Comparison of ENCODE assay signal across 20 mouse cellular contexts in genomic region chr2:156455508-156456108, GRCm38 (mm10). TPM values are rescaled to one million over a fixed set of nuclear protein-coding genes. Genes with fewer than 3 reads are reported as not detected.
DNase-seq lines count a peak whose midpoint lies in the region; ATAC-seq and TF ChIP-seq lines count a peak whose summit lies in the region.
"Had no signal": no experiment of that assay in that cellular context is flagged by ENCODE, and none has a peak within 500 bp of the region (broad histone marks: within the 10 kb centered on the region; RNA-seq: fewer than 3 reads in every experiment).

No protein-coding gene starts in this region.

- no peak overlapping the region for H3K4me2 ChIP-seq in intestine, embryonic 16.5 days (ENCODE audit: low read depth, low read length)
- H3K4me2 ChIP-seq in intestine, embryonic 15.5 days (replicated peaks): no peak overlapping the region
- H3K4me2 ChIP-seq: embryonic facial prominence, embryonic 12.5 days; forebrain, embryonic 15.5 days; hindbrain, embryonic 13.5 days had no signal

- peaks cover 15% of the 10 kb centered on the region for H3K4me1 ChIP-seq in intestine, embryonic 16.5 days (ENCODE audit: control insufficient read depth, insufficient read depth, low read length)
- peaks cover 11% of the 10 kb centered on the region; the same call in 1 of the 2 replicates for H3K4me1 ChIP-seq in intestine, embryonic 15.5 days (replicated peaks)
- peaks cover 57% of the 10 kb centered on the region for H3K4me1 ChIP-seq in small intestine, adult 2 months (ENCODE audit: control insufficient read depth, insufficient read depth, insufficient read length, low read length)

- no peaks in the 10 kb centered on the region for H3K36me3 ChIP-seq in intestine, embryonic 16.5 days (ENCODE audit: control insufficient read depth, insufficient read depth, low read length)
- no peaks in the 10 kb centered on the region for H3K36me3 ChIP-seq in intestine, embryonic 15.5 days
- no peaks in the 10 kb centered on the region for H3K36me3 ChIP-seq in small intestine, adult 2 months (ENCODE audit: control insufficient read depth, insufficient read depth, low read length)
- H3K36me3 ChIP-seq: embryonic facial prominence, embryonic 12.5 days; forebrain, embryonic 15.5 days; heart, embryonic 10.5 days had no signal

- 75% methylated on average over 9 of the region's 9 CpGs for WGBS in intestine, embryonic 16.5 days
- WGBS in intestine, embryonic 15.5 days: 72% methylated on average over 9 of the region's 9 CpGs
- WGBS in small intestine, adult 2 months: 79% methylated on average over 9 of the region's 9 CpGs

- H3K9me3 ChIP-seq in intestine, embryonic 16.5 days (ENCODE audit: control insufficient read depth, low read length): no peaks in the 10 kb centered on the region
- no peaks in the 10 kb centered on the region for H3K9me3 ChIP-seq in intestine, embryonic 15.5 days
- H3K9me3 ChIP-seq: embryonic facial prominence, embryonic 12.5 days; forebrain, embryonic 15.5 days; heart, embryonic 10.5 days; hindbrain, embryonic 13.5 days had no signal

- H3K27me3 ChIP-seq in intestine, embryonic 16.5 days (replicated peaks; ENCODE audit: control insufficient read depth, insufficient read depth, low read length): no peaks in the 10 kb centered on the region
- H3K27me3 ChIP-seq in intestine, embryonic 15.5 days (replicated peaks): no peaks in the 10 kb centered on the region
- no peaks in the 10 kb centered on the region for H3K27me3 ChIP-seq in small intestine, adult 2 months (ENCODE audit: control insufficient read depth, insufficient read depth, low read length)
- H3K27me3 ChIP-seq: embryonic facial prominence, embryonic 12.5 days; forebrain, embryonic 15.5 days; hindbrain, embryonic 13.5 days had no signal

- H3K27ac ChIP-seq in intestine, embryonic 16.5 days (ENCODE audit: low read length): no peak overlapping the region
- no peak overlapping the region for H3K27ac ChIP-seq in intestine, embryonic 15.5 days
- H3K27ac ChIP-seq in small intestine, adult 2 months (ENCODE audit: insufficient read depth, low read depth, low read length): peak overlapping the region; percentile 52
- H3K27ac ChIP-seq: embryonic facial prominence, embryonic 12.5 days; forebrain, embryonic 15.5 days; heart, embryonic 10.5 days; hindbrain, embryonic 13.5 days; hindbrain, postnatal 0 days had no signal

- no peak overlapping the region for H3K4me3 ChIP-seq in intestine, embryonic 16.5 days (ENCODE audit: low read length)
- no peak overlapping the region for H3K4me3 ChIP-seq in intestine, embryonic 15.5 days (replicated peaks)
- H3K4me3 ChIP-seq in small intestine, adult 2 months (ENCODE audit: low read depth, low read length): no peak overlapping the region
- H3K4me3 ChIP-seq: embryonic facial prominence, embryonic 12.5 days; forebrain, embryonic 15.5 days; heart, embryonic 10.5 days; hindbrain, embryonic 13.5 days had no signal

- ATAC-seq in intestine, embryonic 16.5 days: peak; percentile 24; the same call in 1 of the 2 replicates
- no peak for ATAC-seq in intestine, embryonic 15.5 days
- ATAC-seq: forebrain, embryonic 15.5 days; hindbrain, postnatal 0 days had no signal

- H3K9ac ChIP-seq in intestine, embryonic 16.5 days (ENCODE audit: low read depth, low read length): no peak overlapping the region
- no peak overlapping the region for H3K9ac ChIP-seq in intestine, embryonic 15.5 days
- H3K9ac ChIP-seq: embryonic facial prominence, embryonic 12.5 days; forebrain, embryonic 15.5 days; hindbrain, embryonic 13.5 days had no signal

- DNase-seq in NIH3T3 (ENCODE audit: low read depth): peak; percentile 23
- DNase-seq in adrenal gland, postnatal 25 days: peak; percentile 43
- no peak for DNase-seq in left cerebral cortex, adult 18-20 months (ENCODE audit: low spot score in 2 of 2)
- no peak for DNase-seq in kidney, postnatal 4 days
- no peak for DNase-seq in kidney, adult 8-10 months
- DNase-seq: cerebellum, adult 11-12 months; cerebellum, adult 9-10 months; cerebellum, postnatal 25 days; gastrocnemius, postnatal 36 days; heart, adult 18-20 months; heart, postnatal 14 days; kidney, adult 11 months had no signal

- TF ChIP-seq POLR2A in small intestine, adult 2 months (IDR thresholded peaks at IDR 0.05; ENCODE audit: low read depth, low read length): no peak

- TF ChIP-seq CTCF in small intestine, adult 2 months (IDR thresholded peaks at IDR 0.05; ENCODE audit: extremely low read depth, insufficient read length, insufficient replicate concordance, low read depth, low read length): no peak

RNA-seq across cellular contexts. Expression of gene Epb41l1, which starts 34.9 kb away (rescaled TPM):
- 1.7 and 2.0 TPM in 2 replicates for polyA plus RNA-seq in intestine, embryonic 16.5 days (2015; fragmentation: Nextera tagmentation; extraction: Ambion mirVana)
- polyA plus RNA-seq in intestine, embryonic 15.5 days (2015; fragmentation: Nextera tagmentation; extraction: Ambion mirVana): 1.9 and 2.4 TPM in 2 replicates
- 76.2 and 78.8 TPM in 2 replicates for total RNA-seq in adrenal gland, postnatal 25 days (2021)
- 11.8 and 14.0 TPM in 2 replicates for polyA plus RNA-seq in small intestine, adult 2 months (2012; rRNA removed)
- 100 to 1,000 TPM; 364 to 365 TPM for total RNA-seq in left cerebral cortex, adult 18-20 months (2021)

Comparison
In these comparisons a context has a peak if more than half of its experiments do, and no peak if none do; other contexts are left out.
1. DNase-seq: peak in NIH3T3 (single experiment) and adrenal gland, postnatal 25 days (single experiment); none in left cerebral cortex, adult 18-20 months (0 of 2), kidney, postnatal 4 days (0 of 2) and kidney, adult 8-10 months (0 of 2).